Mouse (Mus musculus) intestine, embryonic 16.5 days (tissue): ENCODE measurements around the gene Tet1. TPM values are rescaled to one million over a fixed set of nuclear protein-coding genes. Genes with fewer than 3 reads are reported as not detected.
"Not testable (repeated sequence)": the region's sequence is repeated elsewhere in the genome, so short reads cannot be mapped to it uniquely, and the experiment has no call there.

Source experiments
- ATAC-seq: fragments of 200-750 bp; cut with Nextera tagmentation; 2 replicates; pipeline ENCODE4 v1.8.0; 2017; ENCODE audit warnings: moderate TSS enrichment, moderate library complexity
- H3K27ac ChIP-seq: fragments of 300-500 bp; sonication (generic); 2 replicates; pipeline ENCODE4 v1.5.1; 2014; ENCODE audit warnings: mild to moderate bottlenecking, low read length
- H3K27me3 ChIP-seq: fragments of 300-500 bp; sonication (generic); replicated peaks from 2 replicates; pipeline ENCODE4 v1.6.1; 2014; ENCODE audit warnings: low read length, control low read depth, mixed read lengths; ENCODE audit not compliant: control insufficient read depth, insufficient read depth
- H3K36me3 ChIP-seq: fragments of 300-500 bp; sonication (generic); 2 replicates; pipeline ENCODE4 v1.6.1; 2014; ENCODE audit warnings: low read length, control low read depth; ENCODE audit not compliant: control insufficient read depth, insufficient read depth
- H3K4me1 ChIP-seq: fragments of 300-500 bp; sonication (generic); 2 replicates; pipeline ENCODE4 v1.6.1; 2014; ENCODE audit warnings: low read length, control low read depth, mixed read lengths; ENCODE audit not compliant: control insufficient read depth, insufficient read depth
- H3K4me2 ChIP-seq: fragments of 300-500 bp; sonication (generic); 2 replicates; pipeline ENCODE4 v1.6.1; 2014; ENCODE audit warnings: low read depth, low read length, control low read depth
- H3K4me3 ChIP-seq: fragments of 300-500 bp; sonication (generic); 2 replicates; pipeline ENCODE4 v1.5.1; 2014; ENCODE audit warnings: mild to moderate bottlenecking, low read length
- H3K9ac ChIP-seq: fragments of 300-500 bp; sonication (generic); 2 replicates; pipeline ENCODE4 v1.6.1; 2014; ENCODE audit warnings: low read depth, low read length
- H3K9me3 ChIP-seq: fragments of 300-500 bp; sonication (generic); 2 replicates; pipeline ENCODE4 v1.6.1; 2016; ENCODE audit warnings: low read length, control low read depth; ENCODE audit not compliant: control insufficient read depth
- WGBS: fragments of 180-500 bp; shearing (Covaris S2); extraction: QIAGEN DNeasy Blood & Tissue Kit; methylation state at CpG from one replicate; pipeline ENCODE4 v1.1.7; 2014; 5-methylcytosine and 5-hydroxymethylcytosine counted together
- polyA plus RNA-seq: library from polyadenylated mRNA; unstranded; fragments of >200 nt; fragmentation: Nextera tagmentation; extraction: Ambion mirVana; gene quantifications from 2 replicates; pipeline ENCODE4 v1.2.1, GENCODE M21; 2015

Tet1 gene
- 10.6 and 11.1 TPM in 2 replicates for polyA plus RNA-seq

DNA sequence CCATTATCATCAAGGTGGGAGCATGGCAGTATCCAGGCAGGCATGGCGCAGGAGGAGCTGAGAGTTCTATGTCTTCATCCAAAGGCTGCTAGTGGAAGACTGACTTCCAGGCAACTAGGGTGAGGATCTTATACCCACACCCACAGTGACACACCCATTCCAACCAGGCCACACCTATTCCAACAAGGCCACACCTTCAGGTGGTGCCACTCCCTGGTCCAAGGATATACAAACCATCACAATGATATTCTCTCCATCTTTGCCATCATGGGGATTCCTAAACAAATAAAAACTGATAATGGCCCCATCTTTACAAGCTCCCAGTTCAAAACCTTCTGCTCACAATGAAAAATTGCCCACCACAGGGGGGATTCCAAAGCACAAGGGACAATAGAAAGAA is at the start of gene Tet1:
TSS of gene Tet1 (minus strand) at position 101 of the 400 bp plus-strand sequence.
- H3K9me3 ChIP-seq, H3K4me3 ChIP-seq, H3K27me3 ChIP-seq, H3K27ac ChIP-seq, ATAC-seq, H3K36me3 ChIP-seq, H3K9ac ChIP-seq, H3K4me2 ChIP-seq, H3K4me1 ChIP-seq: not testable (repeated sequence)
- WGBS = no CpG with 5 or more reads among the region's 1 CpGs

DNA sequence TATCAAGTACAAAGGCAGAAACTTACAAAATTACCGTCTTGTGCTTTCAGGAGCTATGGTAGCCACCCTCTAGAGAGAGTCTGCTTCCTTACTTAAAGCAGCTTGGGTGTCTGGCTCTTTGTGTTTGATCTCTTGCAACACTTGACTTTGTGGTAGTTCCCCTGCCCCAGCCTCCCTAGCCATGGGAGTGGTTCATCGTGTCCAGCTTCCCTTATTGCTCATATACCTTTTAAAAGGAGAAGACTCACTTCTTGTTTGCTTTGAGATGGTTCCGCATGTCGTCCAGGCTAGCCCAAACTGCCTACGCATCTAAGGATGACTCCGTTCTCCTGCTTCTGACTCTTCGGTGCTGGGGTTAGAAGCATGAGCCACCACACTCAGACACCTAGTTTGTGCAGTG is 39.8 kb upstream of the Tet1 start:
- H3K4me2 ChIP-seq = no peak overlapping the region
- H3K36me3 ChIP-seq = peaks cover 8% of the 10 kb centered on the region; the same call in 1 of the 2 replicates
- H3K9me3 ChIP-seq = no peaks in the 10 kb centered on the region
- no peak for ATAC-seq
- no peaks in the 10 kb centered on the region for H3K4me1 ChIP-seq
- no peak overlapping the region for H3K27ac ChIP-seq
- H3K9ac ChIP-seq = no peak overlapping the region
- H3K27me3 ChIP-seq = no peaks in the 10 kb centered on the region
- no peak overlapping the region for H3K4me3 ChIP-seq
- WGBS = 94% methylated on average over 7 of the region's 7 CpGs

DNA sequence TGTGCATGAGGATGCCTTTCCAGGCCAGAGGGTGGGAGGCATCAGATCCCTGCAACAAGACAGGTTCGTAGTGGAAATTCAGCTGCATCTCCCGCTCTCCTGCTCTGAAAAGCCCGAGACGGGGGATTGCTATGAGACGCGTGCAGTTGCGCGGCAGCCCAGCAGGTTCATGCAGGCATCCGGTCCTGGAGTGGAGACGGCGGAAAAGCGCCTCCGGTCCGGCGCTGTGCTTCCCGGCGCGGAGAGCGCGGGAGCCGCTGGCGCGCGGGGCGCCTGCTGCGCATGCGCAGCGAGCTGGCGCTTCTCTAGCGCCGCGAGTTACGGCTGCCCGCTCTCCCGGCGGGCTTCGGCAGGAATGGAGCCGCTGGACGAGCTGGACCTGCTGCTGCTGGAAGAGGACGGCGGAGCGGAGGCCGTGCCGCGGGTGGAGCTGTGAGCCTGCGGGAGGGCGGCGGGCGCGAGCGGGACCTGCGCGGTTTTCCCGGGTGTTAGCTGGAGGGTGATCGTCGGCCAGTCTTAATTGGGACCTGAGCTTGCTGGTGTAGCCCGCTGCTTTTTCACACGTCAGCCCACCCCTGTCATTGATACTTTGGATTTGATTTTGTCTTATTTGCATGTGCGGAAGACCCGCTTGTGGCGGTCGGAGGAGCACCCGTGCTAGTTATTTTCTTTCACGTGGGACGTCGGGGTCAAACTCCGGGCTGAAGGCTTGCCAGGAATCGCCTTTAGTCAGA is 38.1 kb upstream of the Tet1 start, which contains the start of gene Dna2:
TSS of gene Dna2 (plus strand) at position 289 of the 734 bp plus-strand sequence.
- Histone ChIP-seq H3K36me3 (peaks cover 4% of the 10 kb centered on the region; the same call in 1 of the 2 replicates), H3K4me3 (peak within 1 kb of the TSS; percentile 76), H3K9me3 (no peaks in the 10 kb centered on the region), H3K27ac (peak within 1 kb of the TSS; percentile 87), H3K4me2 (peak within 1 kb of the TSS; percentile 85), H3K9ac (peak within 1 kb of the TSS; percentile 82), H3K4me1 (no peaks in the 10 kb centered on the region), H3K27me3 (no peaks in the 10 kb centered on the region)
- under 1% methylated on average over 68 of the region's 68 CpGs for WGBS
- peak; percentile 91 for ATAC-seq

DNA sequence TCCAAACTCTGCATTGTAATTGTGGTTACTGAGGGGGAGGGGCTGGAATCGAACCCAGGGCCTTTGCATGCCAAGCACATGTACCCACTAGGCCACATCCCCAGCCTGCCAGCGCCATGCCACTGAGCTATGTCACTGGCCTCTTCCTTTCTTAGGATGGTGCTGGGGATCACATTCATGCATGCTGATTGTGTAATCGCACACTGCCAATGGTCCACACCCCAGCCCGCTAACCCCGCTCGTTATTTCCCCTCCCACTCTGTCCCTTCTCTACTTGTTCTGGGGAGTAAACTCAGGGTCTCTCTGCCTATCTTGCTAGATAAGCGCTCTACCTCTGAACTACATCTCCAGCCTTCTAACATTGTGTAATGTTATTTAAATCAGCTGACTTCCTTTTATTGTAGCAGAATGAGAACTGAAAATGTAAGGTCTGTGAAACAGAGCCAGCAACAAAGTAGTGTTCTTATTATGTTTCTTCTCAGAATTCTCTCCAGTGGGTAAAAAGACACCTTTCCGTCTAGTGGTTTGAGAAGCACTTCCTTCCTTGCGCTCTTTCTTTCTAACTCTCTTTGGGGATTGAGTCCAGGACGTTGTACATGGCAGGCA is 36.3 kb upstream of the Tet1 start:
- ATAC-seq = no peak; the same call in 1 of the 2 replicates
- Histone ChIP-seq H3K9ac (no peak overlapping the region), H3K9me3 (no peaks in the 10 kb centered on the region), H3K36me3 (no peaks in the 10 kb centered on the region), H3K27me3 (no peaks in the 10 kb centered on the region), H3K4me3 (no peak overlapping the region), H3K4me1 (no peaks in the 10 kb centered on the region), H3K4me2 (no peak overlapping the region), H3K27ac (0 out of 2 replicates have a peak overlapping the region, but pooled peaks have one; percentile 20)
- 76% methylated on average over 10 of the region's 10 CpGs for WGBS

DNA sequence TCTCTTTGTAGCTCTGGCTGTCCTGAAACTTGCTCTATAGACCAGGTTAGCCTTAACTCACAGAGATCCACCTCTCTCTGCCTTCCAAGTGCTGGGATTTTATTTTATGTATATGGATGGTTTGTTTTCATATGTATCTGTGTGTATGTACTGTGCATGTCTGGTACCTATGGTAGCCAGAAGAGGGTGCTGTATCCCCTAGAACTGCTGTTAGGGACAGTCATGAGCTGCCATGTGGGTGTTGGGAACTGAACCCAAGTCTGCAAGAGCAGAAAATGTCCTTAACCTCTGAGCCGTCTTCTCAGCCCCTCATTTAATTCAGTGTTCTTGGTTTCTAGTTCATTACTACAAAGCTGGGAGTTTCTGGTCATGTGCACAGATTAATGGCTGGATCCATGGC is 23.6 kb upstream of the Tet1 start:
- no peak overlapping the region for H3K4me2 ChIP-seq
- H3K36me3 ChIP-seq = 0 out of 2 replicates have a peak, but pooled peaks cover 4% of the 10 kb centered on the region
- no peak overlapping the region for H3K4me3 ChIP-seq
- no peak overlapping the region for H3K9ac ChIP-seq
- no peak for ATAC-seq
- no peaks in the 10 kb centered on the region for H3K27me3 ChIP-seq
- WGBS = 95% methylated on average over 1 of the region's 1 CpGs
- H3K27ac ChIP-seq = no peak overlapping the region
- H3K4me1 ChIP-seq = no peaks in the 10 kb centered on the region
- no peaks in the 10 kb centered on the region for H3K9me3 ChIP-seq

DNA sequence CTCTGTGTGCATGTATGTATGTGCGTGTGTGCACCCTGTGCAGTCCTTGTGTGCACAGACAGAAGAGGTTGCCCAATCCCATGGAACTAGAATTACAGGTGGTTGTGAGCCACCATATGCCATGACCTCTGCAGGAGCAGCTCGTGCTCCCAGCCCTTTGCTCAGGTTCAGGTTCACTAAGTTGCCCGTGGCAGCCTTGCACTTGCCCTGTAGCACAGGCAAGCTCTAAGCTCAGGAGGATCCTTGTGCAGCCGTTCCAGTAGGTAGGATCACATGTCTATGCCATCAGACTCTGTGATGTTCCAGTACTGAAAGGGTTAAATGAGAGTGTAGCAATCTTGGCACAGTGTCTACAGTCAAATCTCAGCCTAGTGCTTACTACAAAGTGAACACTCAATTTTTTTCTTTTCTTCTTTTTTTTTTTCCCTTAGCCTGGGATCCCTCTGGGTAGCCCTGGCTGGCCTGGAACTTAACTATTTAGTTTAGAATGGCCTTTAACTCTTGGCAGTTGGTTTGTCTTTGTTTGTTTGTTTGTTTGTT is 15.4 kb upstream of the Tet1 start:
- ATAC-seq = no peak
- WGBS = 91% methylated on average over 4 of the region's 4 CpGs
- H3K9ac ChIP-seq = no peak overlapping the region
- no peak overlapping the region for H3K27ac ChIP-seq
- no peaks in the 10 kb centered on the region for H3K9me3 ChIP-seq
- no peak overlapping the region for H3K4me2 ChIP-seq
- no peaks in the 10 kb centered on the region for H3K36me3 ChIP-seq
- H3K4me1 ChIP-seq = peaks cover 4% of the 10 kb centered on the region
- no peaks in the 10 kb centered on the region for H3K27me3 ChIP-seq
- no peak overlapping the region for H3K4me3 ChIP-seq

DNA sequence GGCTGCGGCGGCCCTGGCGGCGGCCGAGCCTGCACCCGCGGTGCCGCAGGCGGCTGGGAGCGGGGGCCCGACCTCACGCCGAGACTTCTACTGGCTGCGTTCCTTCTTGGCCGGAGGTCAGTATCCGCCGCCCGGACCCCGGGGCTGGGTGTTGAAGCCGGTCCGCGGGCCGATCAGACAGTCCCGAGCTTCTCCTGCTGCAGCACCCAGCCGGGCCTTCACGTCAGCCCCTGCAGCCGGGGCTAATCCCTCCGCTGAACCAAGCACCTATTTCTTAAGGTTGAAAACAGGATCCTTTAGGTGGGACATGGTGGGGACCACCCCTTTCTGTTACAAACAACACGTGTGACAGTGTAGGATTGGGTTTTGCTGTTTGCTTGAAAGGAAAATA is 12.0 kb upstream of the Tet1 start:
- ATAC-seq = peak; percentile 72
- Histone ChIP-seq H3K4me1 (peaks cover 4% of the 10 kb centered on the region), H3K9ac (peak overlapping the region; percentile 97), H3K4me2 (peak overlapping the region; percentile 65), H3K27ac (peak overlapping the region; percentile 83), H3K36me3 (no peaks in the 10 kb centered on the region), H3K4me3 (peak overlapping the region; percentile 98), H3K9me3 (no peaks in the 10 kb centered on the region), H3K27me3 (no peaks in the 10 kb centered on the region)
- WGBS = 0% methylated on average over 29 of the region's 29 CpGs

DNA sequence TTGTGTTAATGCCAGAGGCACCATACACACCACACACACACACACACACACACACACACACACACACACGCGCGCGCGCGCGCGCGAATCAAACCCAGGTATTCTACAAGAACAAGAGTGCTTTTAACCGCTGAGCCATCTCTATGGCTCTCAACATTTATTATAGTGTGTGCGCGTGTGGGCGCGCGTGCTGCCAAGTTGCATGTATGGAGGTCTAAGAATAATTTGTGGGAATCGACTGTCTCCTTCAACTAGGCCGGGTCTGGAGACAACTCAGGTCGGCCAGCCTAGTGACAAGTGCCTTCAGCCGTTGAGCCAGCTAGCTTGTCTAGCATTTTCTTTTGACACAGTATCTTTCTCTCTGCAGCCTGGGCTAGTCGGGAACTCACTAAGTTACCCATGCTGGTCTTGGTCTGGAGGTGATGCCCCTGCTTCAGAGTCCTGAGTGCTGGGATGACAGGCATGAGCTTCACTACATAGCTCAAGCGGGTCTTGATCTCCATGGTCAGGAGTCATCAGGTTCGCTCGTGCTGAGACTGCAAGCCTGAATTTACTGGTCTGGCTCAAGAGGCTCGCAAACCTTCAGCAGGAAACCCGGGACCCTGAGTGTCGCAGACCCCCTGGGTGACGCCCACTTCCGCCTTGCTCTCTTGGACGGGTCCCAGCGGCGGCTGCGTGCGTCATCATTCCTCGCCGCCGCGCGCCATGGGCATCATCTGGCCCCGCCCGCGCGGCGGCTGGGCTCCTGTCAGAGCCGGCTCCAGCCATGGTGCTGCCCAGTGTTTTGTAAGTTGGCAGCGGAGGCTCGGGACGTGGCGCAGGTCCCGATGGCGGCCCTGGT is 11.3 kb upstream of the Tet1 start, which contains the start of gene Slc25a16:
TSS of gene Slc25a16 (plus strand) at position 709 of the 841 bp plus-strand sequence.
- 4% methylated on average over 50 of the region's 50 CpGs for WGBS
- Histone ChIP-seq H3K27ac (peak within 1 kb of the TSS; percentile 83), H3K9ac (peak within 1 kb of the TSS; percentile 97), H3K36me3 (no peaks in the 10 kb centered on the region), H3K4me1 (peaks cover 4% of the 10 kb centered on the region), H3K27me3 (no peaks in the 10 kb centered on the region), H3K4me3 (peak within 1 kb of the TSS; percentile 98), H3K9me3 (no peaks in the 10 kb centered on the region), H3K4me2 (peak within 1 kb of the TSS; percentile 86)
- ATAC-seq = peak; percentile 98

DNA sequence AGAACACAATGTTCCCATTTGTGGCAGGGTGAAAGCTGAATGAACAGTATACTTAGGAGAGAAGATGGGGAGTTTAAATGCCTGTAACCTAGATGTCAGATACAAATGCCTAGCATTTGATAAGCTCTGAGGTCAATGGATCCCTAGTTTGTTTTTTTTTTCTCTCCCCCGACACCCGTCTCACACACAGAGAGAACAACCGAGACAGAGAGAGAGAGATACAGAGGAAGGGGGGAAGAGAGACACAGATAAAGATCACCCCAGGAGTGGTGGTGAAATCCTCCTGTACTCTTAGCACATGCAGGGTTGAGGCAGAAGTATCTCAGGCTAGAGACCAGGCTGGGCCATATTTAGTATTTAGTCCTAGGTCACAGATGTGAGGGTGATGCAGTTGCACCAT is 10.2 kb upstream of the Tet1 start:
- WGBS = 85% methylated on average over 3 of the region's 3 CpGs
- no peak overlapping the region for H3K27ac ChIP-seq
- no peak overlapping the region for H3K4me3 ChIP-seq
- no peak for ATAC-seq
- H3K27me3 ChIP-seq = no peaks in the 10 kb centered on the region
- H3K36me3 ChIP-seq = no peaks in the 10 kb centered on the region
- H3K4me2 ChIP-seq = no peak overlapping the region
- H3K9me3 ChIP-seq = no peaks in the 10 kb centered on the region
- H3K9ac ChIP-seq = no peak overlapping the region
- peaks cover 4% of the 10 kb centered on the region for H3K4me1 ChIP-seq
